Mouse (Mus musculus) adrenal gland, adult 8-10 months (tissue): ENCODE results near the gene Psmd14. TPM values are rescaled to one million over a fixed set of nuclear protein-coding genes. Genes with fewer than 3 reads are reported as not detected.

Experiments
- DNase-seq: peaks from one replicate; pipeline ENCODE4 v3.0.0; 2022
- total RNA-seq, 4 experiments: library from RNA; stranded (reverse); gene quantifications; 2 replicates each; pipeline ENCODE4 v1.2.4; 2022

The Psmd14 gene
- total RNA-seq, 4 experiments from 2014 or later = 98.3 to 104 (median 101) TPM

DNA sequence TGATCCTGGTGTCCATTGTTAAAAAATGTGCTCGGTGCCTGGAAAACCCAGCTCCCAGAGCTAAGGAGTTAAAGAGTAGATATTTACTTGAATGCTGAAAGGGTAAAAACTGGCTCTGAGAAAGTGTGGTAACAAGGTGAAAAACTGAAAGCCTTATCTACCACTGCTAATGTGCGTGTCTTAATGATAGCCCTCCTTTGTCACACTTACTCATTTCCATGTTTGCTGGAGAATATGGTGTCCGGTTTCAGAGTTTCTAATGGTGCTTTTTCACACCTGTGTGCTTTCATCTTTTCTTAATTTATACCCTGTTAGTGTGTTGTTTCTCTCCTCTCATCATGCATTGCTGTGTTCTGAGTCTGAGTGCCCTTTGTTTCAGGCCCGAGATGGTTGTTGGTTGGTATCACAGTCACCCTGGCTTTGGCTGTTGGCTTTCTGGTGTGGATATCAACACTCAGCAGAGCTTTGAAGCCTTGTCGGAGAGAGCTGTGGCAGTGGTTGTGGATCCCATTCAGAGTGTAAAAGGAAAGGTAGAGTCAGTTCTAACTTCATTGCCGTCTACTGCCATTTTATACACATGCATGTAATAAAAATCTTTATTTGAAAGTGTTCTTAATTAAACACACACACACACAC lies 53.1 kb downstream of the Psmd14 start:
- DNase-seq = no peak

DNA sequence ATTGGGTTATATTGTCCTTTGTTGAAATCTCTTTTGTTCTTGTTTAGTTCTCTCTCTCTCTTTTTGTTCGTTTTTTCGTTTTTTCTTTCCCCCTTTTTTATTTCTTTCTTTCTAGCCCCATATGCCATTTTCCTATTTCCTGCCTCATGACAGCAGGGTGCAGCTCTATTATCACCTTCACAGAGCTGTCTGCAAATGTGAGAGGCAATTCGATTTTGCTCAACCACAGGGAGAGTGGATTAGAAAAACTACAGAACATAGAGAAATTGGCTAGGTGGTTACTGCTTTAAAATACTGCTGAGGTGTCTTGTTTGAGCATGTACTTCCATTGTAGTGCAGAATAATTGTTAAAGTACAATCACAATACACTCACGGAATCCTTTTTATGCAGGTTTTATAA lies 54.0 kb downstream of the Psmd14 start:
- no peak for DNase-seq

DNA sequence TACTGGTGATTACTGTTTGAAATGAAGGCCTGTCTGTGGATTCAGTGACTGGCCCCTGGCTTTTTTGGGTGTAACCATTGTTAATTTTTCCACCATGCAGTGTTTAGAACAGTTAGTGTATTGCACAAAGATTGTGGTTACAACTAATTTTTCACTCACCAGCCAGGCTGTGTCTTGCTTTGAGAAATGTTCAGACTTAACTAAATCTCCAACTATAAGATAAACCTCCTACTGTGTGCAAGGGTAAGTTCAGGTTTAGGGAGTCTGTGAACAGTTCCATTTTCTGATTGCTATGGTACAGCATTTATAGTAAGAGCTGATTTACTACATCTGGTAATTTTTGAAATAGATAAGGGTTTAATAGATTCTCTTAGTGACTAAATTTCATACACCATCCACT lies 69.3 kb downstream of the Psmd14 start:
- DNase-seq = no peak

DNA sequence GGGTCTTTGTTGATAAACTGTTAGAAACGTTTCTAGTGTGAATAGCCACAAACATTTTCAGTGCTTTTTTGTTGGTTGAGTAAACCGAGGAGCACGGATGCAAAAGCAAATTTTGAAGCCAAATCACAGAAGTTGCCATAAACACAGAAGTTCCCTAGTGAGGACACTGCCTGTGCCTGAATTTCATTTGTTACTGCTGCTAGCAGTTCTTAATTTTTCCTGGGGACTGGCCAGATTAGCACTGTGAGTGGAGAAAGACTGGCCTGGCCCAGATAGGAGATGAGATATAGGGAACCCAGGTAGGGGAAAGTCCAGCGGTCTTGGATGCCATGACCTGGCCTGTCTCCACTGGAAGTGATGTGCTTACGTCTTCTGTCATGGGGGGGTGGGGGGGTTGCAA lies 83.5 kb downstream of the Psmd14 start:
- DNase-seq = no peak

DNA sequence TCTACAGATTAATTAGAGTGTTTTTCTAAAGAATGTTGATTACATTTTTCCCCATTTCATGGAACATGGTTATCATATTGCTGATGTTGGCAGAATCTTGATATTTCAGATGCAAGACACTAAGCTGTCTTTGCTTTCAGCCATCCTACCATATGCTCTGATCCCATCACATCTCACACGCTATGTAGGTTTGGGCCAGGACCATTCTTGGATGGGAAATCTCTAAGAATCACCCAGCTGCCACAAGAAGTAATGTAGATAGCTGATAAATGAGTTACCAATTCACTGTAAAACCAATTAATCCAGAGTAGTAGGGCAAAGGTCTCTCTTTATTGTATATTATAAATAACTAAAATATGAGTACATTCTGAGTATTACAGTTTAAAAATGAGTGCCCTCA lies 86.6 kb downstream of the Psmd14 start:
- no peak for DNase-seq

DNA sequence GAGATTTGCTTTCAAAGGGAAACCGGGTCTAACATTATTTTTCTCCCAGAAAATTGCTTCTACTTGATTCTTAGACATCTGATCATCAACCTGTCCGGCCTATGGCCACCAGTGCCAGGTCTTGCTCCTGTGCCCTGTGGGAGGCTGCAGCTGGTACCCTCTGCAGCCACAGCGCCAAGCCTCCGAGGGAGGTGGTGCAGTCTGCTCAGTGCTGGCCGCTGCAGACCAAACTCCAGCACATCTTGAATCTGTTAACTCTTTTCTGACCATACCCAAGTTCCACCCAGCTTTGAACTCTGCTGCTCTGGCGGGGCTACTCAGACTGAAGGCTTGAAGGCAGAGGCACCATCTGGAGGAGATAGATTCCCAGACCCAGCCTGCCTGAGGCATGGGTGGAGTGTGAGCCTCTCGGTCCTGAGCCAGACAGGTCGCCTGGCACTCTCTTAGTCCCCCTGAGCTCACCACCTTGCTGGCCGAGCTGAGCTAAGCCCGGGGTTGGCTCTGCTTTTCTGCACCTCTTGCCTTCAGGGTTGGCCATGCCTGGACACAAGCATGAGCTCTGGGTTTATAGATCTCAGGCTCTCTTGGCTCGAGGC lies 91.3 kb downstream of the Psmd14 start, which contains the start of gene Tbr1:
TSS of gene Tbr1 (plus strand) at position 275 of the 596 bp plus-strand sequence.
- DNase-seq = no peak

DNA sequence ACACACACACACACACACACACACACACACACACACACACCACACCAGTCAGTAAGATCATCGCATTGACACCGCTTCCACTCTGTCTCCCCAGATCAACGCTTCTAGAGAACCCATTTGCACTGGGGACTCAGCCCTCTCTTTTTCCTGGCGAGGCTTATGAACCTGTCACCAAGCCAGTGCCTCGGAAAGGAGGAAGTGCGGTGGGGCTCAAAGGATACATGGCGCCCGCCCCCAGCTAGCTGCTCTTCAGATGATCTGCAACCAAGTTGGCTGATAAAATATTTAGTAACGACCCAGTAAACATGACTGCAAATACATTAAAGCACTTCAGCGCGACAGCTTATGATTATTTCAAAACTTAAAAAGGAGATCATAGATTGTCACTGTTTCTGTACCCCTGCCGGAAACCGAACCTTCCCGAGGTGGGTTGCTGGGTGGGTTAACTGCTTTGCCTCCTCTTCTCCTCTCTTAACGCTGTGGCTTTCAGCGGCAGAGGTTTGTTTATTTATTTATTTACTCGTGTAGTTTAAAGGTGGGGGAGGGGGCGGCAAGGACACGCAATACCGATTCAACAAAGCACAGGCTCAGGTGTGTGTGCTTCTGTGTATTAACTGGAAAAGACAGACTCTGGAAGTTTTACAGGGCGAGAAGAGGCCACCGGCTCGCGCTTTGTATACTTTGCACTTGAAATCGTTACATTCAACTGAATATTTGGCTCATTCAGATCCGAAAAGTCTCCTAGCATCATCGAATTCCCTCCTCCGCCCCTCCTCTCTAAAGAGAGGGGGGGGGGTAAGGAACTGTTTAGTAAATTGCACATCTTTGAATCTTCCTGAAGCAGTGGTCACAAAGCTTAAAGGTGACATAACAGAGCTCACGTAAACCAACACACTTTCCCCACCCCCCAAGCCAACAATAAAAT lies 92.2 kb downstream of the Psmd14 start:
- DNase-seq = no peak

DNA sequence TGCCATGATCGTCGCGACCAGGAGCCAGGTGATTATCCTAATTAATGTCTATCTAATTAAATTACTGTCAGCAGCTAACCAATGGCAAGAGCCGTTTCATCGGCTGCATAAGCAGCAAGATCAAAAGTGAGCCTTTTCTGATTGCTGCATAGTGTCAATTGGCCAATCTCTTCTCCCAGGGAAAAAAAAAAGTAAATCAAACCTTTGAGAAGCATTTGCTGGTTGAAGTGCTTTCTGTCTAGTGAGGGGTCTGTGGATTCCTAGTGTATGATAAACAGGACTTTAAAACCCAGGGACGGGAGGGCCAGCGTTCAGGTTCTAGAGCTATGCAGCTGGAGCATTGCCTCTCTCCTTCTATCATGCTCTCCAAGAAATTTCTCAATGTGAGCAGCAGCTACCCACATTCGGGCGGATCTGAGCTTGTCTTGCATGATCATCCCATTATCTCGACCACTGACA lies 92.9 kb downstream of the Psmd14 start:
- DNase-seq = no peak

DNA sequence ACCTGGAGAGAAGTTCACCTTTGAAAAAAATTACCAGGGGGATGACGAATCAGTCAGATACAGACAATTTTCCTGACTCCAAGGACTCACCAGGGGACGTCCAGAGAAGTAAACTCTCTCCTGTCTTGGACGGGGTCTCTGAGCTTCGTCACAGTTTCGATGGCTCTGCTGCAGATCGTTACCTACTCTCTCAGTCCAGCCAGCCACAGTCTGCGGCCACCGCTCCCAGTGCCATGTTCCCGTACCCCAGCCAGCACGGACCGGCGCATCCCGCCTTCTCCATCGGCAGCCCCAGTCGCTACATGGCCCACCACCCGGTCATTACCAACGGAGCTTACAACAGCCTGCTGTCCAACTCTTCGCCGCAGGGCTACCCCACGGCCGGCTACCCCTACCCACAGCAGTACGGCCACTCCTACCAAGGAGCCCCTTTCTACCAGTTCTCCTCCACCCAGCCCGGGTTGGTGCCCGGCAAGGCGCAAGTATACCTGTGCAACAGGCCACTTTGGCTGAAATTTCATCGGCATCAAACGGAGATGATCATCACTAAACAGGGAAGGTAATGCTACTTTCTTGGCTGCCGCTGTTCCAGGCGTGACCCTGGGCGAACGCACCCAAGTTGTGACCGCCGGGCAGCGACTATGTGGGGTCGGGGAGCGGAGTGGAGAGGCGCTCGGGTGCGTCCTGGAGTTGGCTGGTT lies 93.5 kb downstream of the Psmd14 start:
- DNase-seq = no peak

DNA sequence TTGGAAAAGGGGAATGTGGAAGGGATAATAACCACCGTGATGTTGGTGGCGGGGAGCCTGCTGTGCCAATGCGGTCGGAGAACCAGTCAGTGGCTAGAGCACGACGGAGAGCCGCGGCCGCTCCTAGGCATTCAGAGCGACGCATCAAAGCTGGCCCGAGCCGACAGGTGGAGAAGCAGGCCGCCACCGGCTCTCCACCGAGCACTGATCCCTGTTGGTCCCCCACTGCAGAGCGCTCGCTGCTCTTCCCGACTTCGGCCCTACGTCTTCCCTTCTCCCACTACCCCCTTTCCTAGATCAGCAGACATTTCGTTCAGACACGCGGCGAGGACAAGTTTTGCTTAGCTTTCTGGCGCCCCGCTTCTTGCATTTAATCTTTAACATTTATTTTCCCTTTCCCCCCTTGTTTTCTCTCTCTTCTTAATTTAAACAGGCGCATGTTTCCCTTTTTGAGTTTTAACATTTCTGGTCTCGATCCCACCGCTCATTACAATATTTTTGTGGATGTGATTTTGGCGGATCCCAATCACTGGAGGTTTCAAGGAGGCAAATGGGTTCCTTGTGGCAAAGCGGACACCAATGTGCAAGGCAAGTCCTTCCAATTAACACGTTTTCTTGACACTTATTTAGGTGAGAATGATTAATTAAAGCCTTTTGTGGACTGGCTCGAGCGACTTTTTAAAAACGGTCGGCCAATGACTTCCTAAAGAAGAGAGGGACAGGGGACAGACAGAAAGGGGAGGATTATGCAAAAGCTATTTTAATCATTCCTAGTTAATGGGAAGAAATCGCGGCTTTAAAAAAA lies 94.2 kb downstream of the Psmd14 start:
- DNase-seq = no peak

DNA sequence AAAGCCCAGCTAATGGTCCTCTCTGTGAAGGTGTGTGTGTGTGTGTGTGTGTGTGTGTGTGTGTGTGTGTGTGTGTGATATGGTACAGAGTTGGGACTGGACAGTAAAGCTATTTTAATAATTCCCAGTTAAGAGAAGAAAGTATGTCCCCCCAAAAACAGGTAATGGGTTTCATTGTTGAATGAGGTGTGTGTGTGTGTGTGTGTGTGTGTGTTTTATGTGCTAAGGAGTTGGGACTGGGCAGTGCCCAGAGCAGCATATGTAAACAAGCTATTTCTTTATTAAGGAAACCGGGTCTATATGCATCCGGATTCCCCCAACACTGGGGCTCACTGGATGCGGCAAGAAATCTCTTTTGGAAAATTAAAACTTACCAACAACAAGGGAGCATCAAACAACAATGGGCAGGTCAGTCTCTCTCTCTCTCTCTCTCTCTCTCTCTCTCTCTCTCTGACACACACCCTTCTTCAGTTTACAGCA lies 94.9 kb downstream of the Psmd14 start:
- no peak for DNase-seq

DNA sequence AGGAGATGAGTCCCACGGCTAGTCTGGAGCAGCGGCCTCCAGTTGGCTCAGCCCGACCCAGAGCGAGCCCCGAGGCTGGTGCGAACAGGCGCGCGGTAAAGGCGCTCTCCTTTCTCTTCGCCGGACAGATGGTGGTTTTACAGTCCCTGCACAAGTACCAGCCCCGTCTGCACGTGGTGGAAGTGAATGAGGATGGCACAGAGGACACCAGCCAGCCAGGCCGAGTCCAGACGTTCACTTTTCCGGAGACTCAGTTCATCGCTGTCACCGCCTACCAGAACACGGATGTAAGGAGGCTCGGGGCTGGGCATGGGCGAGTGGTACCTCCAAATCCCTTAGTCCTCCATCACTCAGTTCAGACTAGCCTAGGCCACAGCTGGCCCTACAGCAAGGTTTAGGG lies 95.7 kb downstream of the Psmd14 start:
- DNase-seq = no peak

DNA sequence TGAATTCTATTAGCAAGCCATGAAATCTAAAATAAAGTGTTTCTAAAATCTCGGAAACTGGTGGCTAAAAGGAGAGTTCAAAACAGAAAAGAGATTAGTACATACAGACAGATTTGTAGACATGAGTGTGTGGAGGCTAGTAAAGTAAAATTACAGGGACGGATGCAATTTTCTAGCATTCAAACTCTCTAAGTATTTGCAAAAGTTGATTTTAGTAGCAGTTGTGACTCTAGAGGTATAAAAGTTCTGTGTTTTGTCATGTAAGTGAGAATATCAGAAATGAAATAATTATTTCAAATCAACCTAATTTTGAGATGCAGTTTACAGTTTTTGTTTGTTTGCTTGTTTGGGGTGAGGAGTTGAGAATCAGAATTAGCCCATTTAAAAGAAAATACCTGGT lies 96.3 kb downstream of the Psmd14 start:
- DNase-seq = no peak

DNA sequence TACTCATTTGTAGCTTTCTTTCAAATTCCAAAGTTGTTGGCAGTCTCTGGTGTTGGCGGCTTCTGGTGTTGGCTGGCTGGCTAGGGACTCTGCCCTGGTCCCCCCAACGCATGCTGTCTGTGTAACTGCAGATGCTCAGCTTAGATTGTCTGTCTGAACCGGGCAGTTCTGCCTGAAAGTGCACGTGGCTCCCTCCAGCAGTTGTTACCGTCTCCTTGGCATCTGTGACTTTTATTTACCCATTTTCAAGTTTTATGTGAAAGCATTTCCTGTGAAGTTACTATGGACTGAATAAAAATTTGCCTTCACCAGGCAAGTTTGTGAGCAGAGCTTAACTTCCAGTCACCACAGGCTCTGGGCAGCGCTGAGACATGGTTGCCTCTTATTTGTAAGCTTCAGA lies 97.3 kb downstream of the Psmd14 start:
- DNase-seq = no peak

DNA sequence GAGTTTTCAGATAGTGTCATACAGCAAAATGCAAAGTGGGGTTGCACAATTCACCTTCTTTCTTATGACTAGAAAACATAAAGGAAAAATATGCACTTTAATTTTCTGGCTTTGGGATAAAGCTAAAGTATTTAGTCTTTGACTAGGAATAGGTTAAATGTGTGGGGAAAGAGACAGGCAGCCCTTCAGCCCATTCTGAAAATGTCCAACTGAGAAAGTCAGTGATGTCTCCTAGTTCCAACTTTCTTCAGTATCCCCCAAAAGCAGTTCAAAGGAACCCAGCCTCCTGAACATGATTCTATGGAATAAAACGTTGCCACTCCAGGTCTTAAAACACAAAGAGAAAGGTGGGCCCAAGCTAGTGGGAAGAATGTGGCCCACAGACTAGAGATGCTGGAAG lies 97.9 kb downstream of the Psmd14 start:
- DNase-seq = no peak

DNA sequence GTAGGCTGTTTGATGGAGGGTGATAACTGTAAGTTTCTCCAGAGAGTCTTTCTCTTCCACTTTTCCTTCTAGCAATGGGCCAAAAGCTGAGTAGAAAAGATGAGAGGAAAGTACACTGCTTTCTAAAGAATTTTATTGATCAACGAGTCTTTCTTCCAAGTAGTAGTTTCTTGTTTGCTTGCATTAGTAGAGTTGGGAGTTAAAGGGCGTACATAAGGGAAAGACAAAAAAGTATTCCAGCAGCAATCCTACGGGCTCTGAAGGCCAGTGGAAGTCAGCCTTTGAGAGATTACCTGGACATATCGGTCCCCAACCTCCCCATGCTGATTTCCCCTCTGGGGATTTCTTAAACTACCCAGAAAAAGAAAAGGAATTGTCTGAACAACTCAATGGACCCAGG lies 99.3 kb downstream of the Psmd14 start:
- no peak for DNase-seq

DNA sequence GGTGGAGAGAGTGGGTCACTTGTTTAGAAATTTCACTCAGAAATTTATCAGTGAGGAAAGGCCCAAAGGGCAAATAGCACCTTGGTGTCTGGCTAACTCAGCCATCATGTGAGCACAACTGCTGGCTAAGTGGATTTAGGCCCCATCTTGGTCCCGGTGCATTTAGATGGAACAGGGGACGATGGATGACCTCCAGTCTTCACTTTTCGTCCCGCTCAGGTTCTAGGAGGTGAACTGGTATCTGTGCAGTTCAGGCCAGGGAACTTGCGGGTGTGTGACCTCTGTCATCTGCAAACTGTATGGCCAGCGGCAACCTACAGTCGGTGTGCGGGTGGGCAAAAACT lies 99.6 kb downstream of the Psmd14 start:
- DNase-seq = no peak

DNA sequence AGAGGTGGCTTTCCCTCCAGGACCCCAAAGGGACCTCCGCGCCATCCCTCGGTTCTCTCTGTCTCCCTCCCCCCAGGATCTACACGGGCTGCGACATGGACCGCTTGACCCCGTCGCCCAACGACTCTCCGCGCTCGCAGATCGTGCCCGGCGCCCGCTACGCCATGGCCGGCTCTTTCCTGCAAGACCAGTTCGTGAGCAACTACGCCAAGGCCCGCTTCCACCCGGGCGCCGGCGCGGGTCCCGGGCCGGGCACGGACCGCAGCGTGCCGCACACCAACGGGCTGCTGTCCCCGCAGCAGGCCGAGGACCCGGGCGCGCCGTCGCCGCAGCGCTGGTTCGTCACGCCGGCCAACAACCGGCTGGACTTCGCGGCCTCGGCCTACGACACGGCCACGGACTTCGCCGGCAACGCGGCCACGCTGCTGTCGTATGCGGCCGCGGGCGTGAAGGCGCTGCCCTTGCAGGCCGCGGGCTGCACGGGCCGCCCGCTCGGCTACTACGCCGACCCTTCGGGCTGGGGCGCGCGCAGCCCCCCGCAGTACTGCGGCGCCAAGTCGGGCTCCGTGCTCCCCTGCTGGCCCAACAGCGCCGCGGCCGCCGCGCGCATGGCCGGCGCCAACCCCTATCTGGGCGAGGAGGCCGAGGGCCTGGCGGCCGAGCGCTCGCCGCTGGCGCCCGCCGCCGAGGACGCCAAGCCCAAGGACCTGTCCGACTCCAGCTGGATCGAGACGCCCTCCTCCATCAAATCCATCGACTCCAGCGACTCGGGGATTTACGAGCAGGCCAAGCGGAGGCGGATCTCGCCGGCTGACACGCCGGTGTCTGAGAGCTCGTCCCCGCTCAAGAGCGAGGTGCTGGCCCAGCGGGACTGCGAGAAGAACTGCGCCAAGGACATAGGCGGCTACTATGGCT lies 100.3 kb downstream of the Psmd14 start:
- no peak for DNase-seq

DNA sequence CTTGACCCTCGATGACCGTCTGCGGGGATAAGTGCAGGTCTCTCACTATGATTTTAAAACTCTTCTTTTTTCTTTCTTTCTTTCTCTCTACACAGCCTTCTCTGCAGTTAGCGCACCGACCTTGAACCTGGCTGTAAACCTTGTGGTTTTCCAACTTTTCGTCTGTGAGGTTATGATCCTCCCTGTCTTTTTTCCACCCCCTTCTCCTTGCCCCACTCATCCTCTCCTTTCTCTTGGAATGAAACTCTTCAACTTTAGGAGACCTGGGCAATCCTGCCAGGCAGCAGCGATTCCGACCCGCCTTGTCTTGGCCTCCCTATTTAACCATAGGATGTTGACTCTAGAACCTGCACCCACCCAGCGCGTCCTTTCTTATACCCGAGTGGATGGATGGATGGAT lies 101.0 kb downstream of the Psmd14 start:
- no peak for DNase-seq

DNA sequence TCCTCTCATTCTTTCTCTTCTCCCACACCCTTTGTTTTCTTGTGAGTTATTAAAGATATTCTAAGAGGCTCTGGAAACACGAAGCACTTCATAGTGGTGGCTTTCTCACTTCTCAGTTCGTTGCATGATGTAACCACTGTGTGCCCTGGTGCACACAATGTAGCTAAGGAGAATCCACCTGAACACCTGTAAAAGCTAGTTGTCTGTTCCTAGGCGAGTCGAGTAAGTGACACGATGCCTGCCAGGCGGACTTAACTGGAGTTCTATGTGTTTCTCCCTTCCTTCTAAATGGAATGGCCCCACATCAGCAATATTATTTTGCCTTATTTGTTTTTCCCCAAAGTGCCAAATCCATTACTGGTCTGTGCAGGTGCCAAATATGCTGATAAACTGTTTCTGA lies 101.6 kb downstream of the Psmd14 start:
- DNase-seq = no peak

DNA sequence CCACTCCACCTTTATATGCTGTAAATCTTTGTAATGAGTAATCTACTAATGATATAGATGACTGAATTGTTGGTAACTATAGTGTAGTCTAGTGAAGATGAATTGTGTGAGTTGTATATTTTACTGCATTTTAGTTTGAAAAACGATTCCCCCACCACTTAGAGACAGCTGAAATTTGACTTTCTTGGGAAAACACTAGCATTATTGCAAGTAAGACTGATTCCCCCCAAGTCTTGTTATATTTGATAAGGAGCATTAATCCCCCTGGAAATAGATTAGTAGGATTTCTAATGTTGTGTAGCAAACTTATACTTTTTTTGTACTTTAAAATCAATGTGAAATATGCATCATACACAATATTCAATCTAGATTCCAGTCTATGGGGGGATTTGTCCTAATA lies 102.0 kb downstream of the Psmd14 start:
- no peak for DNase-seq
